Mouse (Mus musculus) frontal cortex, postnatal 36 days (tissue): Measurements from ENCODE around the gene Sgsm2.

Source experiments
- DNase-seq, 2 experiments: peaks; one replicate each; pipeline ENCODE4 v3.0.0; 2022; ENCODE audit warnings: low spot score in 2 of 2

Sgsm2 gene

DNA sequence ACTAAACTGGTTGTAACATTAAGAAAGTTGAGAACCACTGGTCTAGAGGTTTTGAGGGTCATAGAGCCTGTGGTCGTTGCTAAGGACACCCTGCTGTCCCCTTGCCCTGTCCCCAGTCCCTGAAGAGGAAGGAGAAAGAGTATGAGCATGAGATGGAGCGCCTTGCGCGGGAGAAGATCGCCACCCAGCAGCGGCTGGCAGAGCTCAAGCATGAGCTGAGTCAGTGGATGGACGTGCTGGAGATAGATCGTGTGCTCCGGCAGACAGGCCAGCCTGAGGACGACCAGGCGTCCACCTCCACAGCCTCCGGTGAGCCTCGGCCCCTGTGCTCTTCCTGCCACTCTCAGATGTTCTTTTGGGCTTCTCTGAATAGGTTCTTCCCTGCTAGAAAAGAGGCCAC is 54.8 kb downstream of the Sgsm2 start:
- DNase-seq: no peak

GRCm38 (mm10) chr11:74841366-74841765 is 55.5 kb downstream of the Sgsm2 start:
- peak in 1 of 2 experiments; percentile 48 for DNase-seq

GRCm38 (mm10) chr11:74840739-74841138 is 56.1 kb downstream of the Sgsm2 start:
- no peak for DNase-seq

DNA sequence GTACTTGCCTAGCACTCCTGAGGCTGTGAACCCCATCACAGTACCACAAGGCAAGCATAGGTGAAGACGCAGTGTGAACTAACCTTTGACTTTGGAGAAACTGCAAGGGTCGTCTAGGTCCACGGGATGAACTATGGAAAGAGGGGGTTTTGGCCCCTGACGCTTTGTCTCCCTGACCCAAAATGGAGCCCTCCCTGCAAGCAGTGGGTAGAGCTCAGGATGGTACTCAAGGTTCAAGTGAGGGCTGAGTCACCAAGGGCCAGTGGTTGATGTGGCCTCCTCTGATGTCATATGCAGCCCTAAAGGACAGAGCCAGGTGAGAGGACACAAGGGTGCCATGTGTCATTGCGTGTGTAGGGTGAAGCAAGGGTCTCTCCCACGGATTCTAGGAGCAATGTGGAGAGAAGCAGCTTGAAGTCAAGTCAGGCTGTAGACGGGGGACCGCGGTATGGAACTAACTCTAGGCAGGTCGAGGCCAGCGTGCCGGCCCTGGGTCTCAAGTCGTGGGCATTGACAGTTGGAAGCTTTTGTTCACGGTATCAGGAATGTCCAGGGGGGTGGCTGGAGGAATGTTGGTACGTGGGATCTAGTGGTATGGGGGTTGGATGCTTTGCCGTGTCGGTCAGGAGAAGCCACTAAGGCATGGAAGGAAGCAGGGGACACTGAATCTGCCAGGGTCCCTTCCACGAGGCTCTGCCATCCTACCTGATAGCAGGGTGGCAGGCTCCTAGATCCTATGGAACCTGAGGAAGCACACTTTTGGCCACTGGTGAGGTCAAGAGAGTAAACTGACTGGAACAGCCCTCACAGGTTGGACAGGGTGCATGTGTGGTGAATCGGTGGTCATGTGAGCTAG is 56.8 kb downstream of the Sgsm2 start:
- no peak for DNase-seq

- peak in 1 of 2 experiments; percentile 84 for DNase-seq
Observed at GRCm38 (mm10) chr11:74838971-74839370, 57.9 kb downstream of the Sgsm2 start.

DNA sequence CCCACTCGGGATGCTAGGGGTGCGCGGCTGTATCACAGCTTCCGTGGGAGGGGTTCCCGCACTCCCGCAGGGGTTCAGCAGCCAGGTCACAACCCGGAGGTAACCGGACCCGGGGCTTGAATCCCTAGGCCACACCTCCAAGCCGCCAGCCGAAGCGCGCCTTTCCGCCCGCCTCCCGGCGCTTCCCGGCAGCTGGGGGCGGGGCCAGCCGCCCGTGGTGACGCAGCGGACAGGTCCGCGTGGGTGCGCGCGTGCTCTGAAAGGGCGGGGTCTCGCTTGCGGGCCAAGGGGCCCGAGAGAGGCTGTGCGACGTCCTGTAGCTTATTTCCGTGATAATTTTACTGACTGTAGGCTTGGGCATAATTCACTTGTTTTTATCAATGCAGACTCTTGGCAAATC is 58.4 kb downstream of the Sgsm2 start:
- DNase-seq: peak; percentile 86 to 93

GRCm38 (mm10) chr11:74837694-74838431 is 59.0 kb downstream of the Sgsm2 start:
- peak; percentile 91 to 94 for DNase-seq

DNA sequence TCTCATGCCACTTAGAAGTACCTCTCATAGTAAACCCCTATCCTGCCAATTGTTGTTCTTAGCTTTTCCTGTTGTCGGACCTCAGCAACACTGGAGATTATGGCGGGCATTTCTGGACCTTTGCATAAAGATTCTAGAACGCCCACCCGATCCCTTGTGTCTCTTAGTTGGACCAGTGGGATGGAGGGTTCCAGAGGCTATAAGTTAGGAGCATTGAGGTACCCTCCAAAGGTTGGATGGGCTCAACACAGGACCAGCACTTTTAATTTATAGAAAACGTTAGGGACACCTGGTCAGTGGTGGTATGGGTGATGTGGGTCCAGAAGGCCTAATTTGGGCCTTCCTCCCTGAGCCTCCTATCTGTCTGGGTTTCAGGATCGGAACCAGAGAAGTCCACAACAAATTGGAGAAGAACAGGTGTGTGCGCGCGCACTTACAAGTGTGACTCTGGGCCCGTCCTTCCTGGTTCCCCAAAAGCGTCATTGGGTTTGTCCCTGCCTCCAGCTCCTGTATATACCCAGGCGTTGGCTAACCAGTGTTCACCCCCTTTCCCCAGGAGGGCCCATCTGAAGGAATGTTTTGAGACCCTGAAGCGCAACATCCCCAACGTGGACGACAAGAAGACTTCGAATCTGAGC is 59.7 kb downstream of the Sgsm2 start:
- no peak for DNase-seq

- no peak for DNase-seq
Observed at GRCm38 (mm10) chr11:74836225-74837055, 60.4 kb downstream of the Sgsm2 start.

DNA sequence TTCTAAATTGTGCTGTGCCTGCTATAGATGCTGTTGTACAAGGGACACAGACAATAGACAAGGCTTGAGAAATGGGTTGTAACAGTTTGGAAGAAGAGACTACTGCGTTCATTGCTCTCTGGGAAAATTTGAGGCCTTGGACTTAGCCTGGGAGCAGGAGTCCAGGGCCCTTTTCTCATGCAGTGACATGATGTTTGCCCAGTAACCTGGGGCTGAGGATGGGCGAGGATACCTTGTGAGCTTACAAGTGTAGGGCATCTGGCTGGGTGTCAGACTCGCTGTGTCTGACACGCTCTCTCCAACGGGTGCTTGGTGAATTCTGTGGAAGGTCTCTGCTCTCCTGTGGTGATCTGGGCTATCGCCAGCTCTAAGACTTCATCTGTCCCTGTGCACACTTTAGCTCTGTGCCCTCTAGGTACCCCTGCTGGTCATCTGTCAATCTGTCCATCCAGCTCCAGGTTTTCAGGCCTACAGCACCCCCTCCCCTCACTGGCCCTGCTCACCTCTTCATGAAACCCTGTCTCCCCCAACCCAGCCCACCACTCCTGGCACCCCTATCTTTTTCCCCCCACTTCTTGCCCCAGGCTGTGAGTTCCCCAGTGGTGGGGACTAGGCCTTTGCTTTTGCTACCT is 61.2 kb downstream of the Sgsm2 start:
- DNase-seq: no peak

DNA sequence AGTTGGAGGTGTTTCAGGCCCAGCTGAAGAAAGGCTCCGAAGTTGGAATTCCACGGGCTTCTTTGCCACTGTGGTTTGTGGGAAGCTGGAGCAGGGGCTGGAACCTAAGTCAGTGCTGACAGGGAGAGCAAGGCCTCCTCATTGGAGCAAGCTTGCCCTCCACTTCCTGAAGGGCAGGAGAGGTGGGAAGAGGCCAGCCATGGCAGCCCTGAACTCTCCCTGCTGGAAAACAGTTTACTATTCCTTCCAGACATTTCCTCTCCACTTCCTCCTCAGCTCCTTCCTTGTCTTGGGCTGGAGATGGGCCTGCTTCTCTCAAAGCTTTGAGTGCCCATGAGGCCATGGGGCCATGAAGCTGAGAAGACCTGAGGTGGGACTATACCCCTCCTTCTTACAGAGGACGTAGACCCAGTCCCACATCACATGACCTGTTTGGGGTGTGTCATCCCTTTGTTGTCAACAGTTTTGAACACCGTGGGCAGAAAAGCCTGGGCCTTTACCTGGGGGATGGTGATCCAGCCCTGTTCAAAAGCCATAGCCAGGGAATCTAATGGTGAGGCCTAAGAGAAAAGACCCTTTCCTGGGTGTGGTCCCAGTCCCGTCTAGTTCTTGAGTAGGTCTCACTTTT is 62.1 kb downstream of the Sgsm2 start:
- DNase-seq: no peak

GRCm38 (mm10) chr11:74834359-74834638 is 62.6 kb downstream of the Sgsm2 start:
- DNase-seq: no peak

DNA sequence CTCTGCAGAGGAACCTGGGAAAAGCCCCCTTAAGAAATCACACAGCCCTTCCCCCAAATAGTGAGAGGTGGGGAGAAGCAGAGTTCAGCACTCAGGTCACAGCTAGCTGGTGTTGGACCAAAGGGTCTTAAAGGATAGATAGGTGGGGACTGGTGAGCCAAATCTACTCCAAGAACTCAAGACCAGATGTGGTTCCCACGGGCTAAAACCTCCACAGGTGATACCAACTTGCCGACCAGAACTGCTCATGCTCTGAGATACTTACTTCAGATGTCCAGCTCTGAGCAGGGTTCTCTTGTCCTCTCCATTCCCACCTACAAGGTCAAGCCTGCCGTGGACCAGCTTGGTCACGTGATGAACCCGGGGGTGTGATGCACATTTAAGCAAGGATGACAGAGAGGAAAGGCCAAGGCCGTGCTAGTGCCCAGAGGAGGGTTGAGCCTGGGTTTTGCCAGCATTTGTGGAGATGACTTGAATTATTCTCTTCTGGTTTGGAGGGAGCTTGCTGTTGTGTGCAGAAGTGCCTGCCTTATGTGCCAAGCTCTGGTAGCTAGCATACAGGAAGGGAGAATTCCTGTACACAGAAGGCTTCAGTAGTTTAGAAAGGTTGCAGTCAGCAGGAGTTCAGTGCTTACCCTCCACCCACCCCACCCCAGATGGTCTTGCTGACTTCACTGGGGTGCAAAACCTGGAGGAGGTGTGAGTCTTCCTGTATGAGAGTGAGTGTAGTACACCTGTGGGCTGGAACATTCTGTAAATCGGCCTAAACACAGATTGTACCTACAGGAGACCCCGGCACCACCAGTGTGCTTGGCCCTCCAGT is 63.1 kb downstream of the Sgsm2 start:
- no peak for DNase-seq

DNA sequence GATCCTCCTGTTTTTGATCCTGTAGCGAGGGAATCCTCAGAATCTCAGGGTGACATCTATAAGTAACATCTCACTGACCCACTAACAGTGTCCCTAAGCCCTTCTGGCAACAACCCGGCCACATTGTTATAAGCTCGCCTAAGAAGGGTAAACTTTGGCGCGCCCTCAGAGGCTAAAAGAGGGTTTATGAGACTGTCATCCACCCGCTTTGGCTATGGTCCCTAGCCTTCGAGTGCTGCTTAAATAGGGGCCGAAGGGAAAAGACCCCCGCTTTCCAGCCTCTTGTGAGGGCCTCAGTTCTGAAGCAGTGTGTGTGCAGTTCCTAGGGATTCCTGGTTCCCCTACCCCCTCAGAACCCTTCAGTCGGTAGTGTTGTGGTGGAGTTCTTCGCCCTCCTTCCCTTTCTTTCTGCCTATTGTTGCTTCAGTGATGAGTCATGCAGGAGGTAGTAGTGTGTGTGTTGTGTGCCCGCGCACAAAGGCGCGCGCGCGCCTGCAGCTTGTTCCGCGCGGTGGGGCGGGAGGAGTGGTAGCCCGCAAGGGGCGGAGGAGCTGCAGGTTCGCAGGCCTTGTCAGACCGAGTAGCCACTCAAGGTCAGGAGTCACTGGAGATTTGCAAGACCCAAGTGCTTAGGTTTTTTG is 64.2 kb downstream of the Sgsm2 start:
- DNase-seq: peak; percentile 57 to 64

DNA sequence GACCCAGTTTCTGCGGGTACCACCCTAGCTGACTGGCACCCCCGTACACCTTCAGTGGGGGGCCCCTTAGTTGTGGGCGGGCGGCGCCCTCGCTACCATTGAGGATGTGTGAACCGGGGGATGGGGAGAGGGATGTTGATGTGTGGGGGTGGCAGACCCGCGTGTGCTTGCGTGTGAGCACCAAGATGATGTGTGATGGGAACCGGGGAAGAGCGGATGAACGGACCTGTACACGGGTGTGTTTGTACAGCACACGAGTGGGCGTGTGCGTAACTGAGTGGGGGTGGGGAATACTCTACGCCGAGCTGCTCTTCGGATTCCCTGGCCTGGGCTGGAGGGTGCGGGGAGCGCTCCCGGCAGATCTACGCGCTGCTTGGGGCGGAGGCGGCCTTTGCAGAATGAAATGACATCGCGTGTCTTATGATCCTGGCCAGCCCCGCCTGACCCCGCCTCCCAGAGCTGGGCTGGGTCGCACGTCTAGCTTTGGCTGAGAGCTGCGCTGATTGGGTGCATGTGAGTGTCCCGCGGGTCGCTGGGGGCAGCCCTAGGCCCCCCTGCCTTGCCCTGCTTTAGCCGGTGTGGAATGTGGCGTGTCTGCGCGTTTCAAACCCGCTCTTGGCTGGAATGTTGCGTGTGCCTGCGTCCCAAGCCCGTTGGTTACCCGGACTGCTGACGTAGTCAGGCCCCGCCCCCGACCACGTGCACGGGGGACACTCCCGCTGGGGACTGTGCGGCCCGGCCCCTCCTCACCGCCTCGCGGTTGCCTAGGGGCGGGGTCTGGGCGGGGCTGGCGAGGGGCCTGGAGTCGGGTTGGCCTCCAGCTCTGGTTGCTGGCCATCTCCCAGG is 65.0 kb downstream of the Sgsm2 start:
- peak; percentile 97 to 98 for DNase-seq

GRCm38 (mm10) chr11:74831191-74831605 is 65.7 kb downstream of the Sgsm2 start:
- DNase-seq: no peak

GRCm38 (mm10) chr11:74830256-74831161 is 66.4 kb downstream of the Sgsm2 start, which contains the start of gene Mnt:
Mnt (plus strand) TSS chr11:74830920.
- DNase-seq: peak; percentile 98 to 99
